In the genomic region with DNA sequence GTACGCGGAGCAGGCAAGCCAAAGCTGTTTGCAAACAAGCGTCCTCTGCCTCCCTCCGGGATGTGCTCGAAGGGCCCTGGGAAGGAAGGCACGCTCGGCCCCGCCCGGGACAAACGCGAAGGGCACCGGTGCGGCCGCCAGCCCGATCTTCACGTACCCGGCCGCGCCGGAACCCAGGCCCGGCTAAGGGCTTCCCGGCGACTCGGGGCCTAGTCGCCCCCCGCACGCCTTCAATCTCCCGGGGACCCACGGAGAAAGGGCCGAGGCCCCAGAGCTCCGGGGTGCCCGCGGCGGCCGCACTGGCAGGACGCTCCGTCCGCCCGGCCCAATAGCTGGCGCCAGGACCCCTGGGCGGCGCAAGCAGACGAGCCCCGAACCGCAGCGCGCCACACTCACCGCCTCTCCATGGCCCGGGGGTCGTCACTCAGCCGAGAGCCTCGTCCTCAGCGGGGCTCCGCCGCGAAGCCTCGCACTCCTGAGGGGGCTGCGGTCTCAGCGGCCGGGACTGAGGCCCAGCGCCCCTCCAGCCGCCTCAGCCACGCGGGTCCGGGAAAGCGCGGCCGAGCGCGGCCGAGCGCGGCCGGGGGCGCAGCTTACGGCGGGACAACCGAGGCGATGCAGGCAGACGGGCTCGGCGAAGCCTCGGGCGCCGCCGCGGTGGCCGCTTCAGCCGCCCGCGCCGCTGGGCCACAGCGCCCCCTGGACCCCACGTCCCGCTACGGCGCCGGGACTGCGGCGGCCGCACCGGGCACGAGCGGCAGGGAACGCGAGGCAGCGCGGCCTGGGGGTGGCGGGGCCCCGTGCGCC, we compare ENCODE assay signal across 8 mouse cellular contexts. TPM values are rescaled to one million over a fixed set of nuclear protein-coding genes. Genes with fewer than 3 reads are reported as not detected.
A peak's percentile ranks its signal among the peaks of the same experiment; 100 is the strongest.
DNase-seq lines count a peak whose midpoint lies in the region; ATAC-seq and TF ChIP-seq lines count a peak whose summit lies in the region.

A gene (minus strand): TSS at position 742 of the 807 bp plus-strand sequence.

- peak within 1 kb of the TSS; percentile 99 for H3K9ac ChIP-seq in heart, embryonic 13.5 days
- H3K9ac ChIP-seq in kidney, postnatal 0 days (ENCODE audit: low read depth, low read length) = peak within 1 kb of the TSS; percentile 87
- H3K9ac ChIP-seq in liver, embryonic 13.5 days = peak within 1 kb of the TSS; percentile 75

- H3K36me3 ChIP-seq in C2C12 (ENCODE audit: control insufficient read depth, insufficient read depth) = no peaks in the 10 kb centered on the region
- H3K36me3 ChIP-seq in heart, embryonic 13.5 days = no peaks in the 10 kb centered on the region
- H3K36me3 ChIP-seq in kidney, postnatal 0 days (ENCODE audit: insufficient read depth, low read length) = no peaks in the 10 kb centered on the region
- no peaks in the 10 kb centered on the region for H3K36me3 ChIP-seq in liver, embryonic 13.5 days
- H3K36me3 ChIP-seq in splenic B cell, adult 2 months (ENCODE audit: control insufficient read depth, insufficient read depth, low read length, poor library complexity, severe bottlenecking) = no peaks in the 10 kb centered on the region

- TF ChIP-seq POLR2A in bone marrow macrophage, adult 2 months (IDR thresholded peaks at IDR 0.05; ENCODE audit: borderline replicate concordance, low read depth, low read length) = no peak
- peak; percentile 28 for TF ChIP-seq POLR2A in embryonic fibroblast, embryonic 13.5 days (IDR thresholded peaks at IDR 0.05; ENCODE audit: low read depth, low read length)

- TF ChIP-seq CTCF in C2C12 (IDR thresholded peaks at IDR 0.05; ENCODE audit: control insufficient read depth, insufficient read depth, insufficient read length) = peak; percentile 99
- TF ChIP-seq CTCF in bone marrow macrophage, adult 2 months (IDR thresholded peaks at IDR 0.05; ENCODE audit: low read depth, low read length) = no peak
- TF ChIP-seq CTCF in embryonic fibroblast, embryonic 13.5 days (IDR thresholded peaks at IDR 0.05; ENCODE audit: borderline replicate concordance, insufficient read depth, low read length) = 0 out of 2 replicates have a peak, but pooled peaks have one; percentile 30
- TF ChIP-seq CTCF in kidney, postnatal 0 days (IDR thresholded peaks at IDR 0.05; ENCODE audit: low read depth) = peak; percentile 48

- H3K27ac ChIP-seq in bone marrow macrophage, adult 2 months (ENCODE audit: insufficient read depth, low read depth, low read length) = no peak within 1 kb of the TSS
- H3K27ac ChIP-seq in embryonic fibroblast, embryonic 13.5 days (ENCODE audit: insufficient read depth, low read length) = peak within 1 kb of the TSS; percentile 91
- peak within 1 kb of the TSS; percentile 94 for H3K27ac ChIP-seq in heart, embryonic 13.5 days (replicated peaks)
- peak within 1 kb of the TSS; percentile 90 for H3K27ac ChIP-seq in kidney, postnatal 0 days
- peak within 1 kb of the TSS; percentile 72 for H3K27ac ChIP-seq in liver, embryonic 13.5 days

- peaks cover 12% of the 10 kb centered on the region for H3K4me1 ChIP-seq in bone marrow macrophage, adult 2 months (ENCODE audit: control insufficient read depth, insufficient read depth, low read length)
- peaks cover 3% of the 10 kb centered on the region; the same call in 1 of the 2 replicates for H3K4me1 ChIP-seq in embryonic fibroblast, embryonic 13.5 days (ENCODE audit: control insufficient read depth, insufficient read depth, low read length)
- peaks cover 14% of the 10 kb centered on the region; the same call in 1 of the 2 replicates for H3K4me1 ChIP-seq in heart, embryonic 13.5 days
- no peaks in the 10 kb centered on the region for H3K4me1 ChIP-seq in kidney, postnatal 0 days (replicated peaks; ENCODE audit: insufficient read depth, low read length)
- peaks cover 9% of the 10 kb centered on the region for H3K4me1 ChIP-seq in liver, embryonic 13.5 days (replicated peaks)

- under 1% methylated on average over 70 of the region's 111 CpGs for WGBS in heart, embryonic 13.5 days
- under 1% methylated on average over 88 of the region's 111 CpGs for WGBS in kidney, postnatal 0 days
- WGBS in liver, embryonic 13.5 days (ENCODE audit: insufficient replicate concordance) = under 1% methylated on average over 98 of the region's 111 CpGs

- H3K79me3 ChIP-seq in C2C12 (ENCODE audit: low read depth) = peaks cover 15% of the 10 kb centered on the region

- peak; percentile 83 for ATAC-seq in heart, embryonic 13.5 days (ENCODE audit: extremely low read depth, insufficient number of reproducible peaks, low FRiP score, low TSS enrichment)
- ATAC-seq in kidney, postnatal 0 days (replicated peaks; ENCODE audit: low FRiP score, low read depth) = peak; percentile 91
- peak; percentile 68 for ATAC-seq in liver, embryonic 13.5 days (ENCODE audit: low read depth)

- H3K4me2 ChIP-seq in heart, embryonic 13.5 days = peak within 1 kb of the TSS; percentile 86
- H3K4me2 ChIP-seq in kidney, postnatal 0 days (ENCODE audit: low read length) = peak within 1 kb of the TSS; percentile 73
- H3K4me2 ChIP-seq in liver, embryonic 13.5 days = peak within 1 kb of the TSS; percentile 85

- peaks cover 47% of the 10 kb centered on the region for H3K79me2 ChIP-seq in C2C12 (ENCODE audit: control insufficient read depth, insufficient read depth)

- H3K9me3 ChIP-seq in heart, embryonic 13.5 days = no peaks in the 10 kb centered on the region
- no peaks in the 10 kb centered on the region for H3K9me3 ChIP-seq in kidney, postnatal 0 days (replicated peaks; ENCODE audit: low read length)
- no peaks in the 10 kb centered on the region for H3K9me3 ChIP-seq in liver, embryonic 13.5 days (replicated peaks)

- H3K27me3 ChIP-seq in C2C12 (ENCODE audit: control insufficient read depth, insufficient read depth, insufficient read length) = no peaks in the 10 kb centered on the region
- no peaks in the 10 kb centered on the region for H3K27me3 ChIP-seq in heart, embryonic 13.5 days (replicated peaks)
- no peaks in the 10 kb centered on the region for H3K27me3 ChIP-seq in kidney, postnatal 0 days (ENCODE audit: insufficient read depth, low read length)
- H3K27me3 ChIP-seq in liver, embryonic 13.5 days = peaks cover 55% of the 10 kb centered on the region
- peaks cover 8% of the 10 kb centered on the region; the same call in 1 of the 2 replicates for H3K27me3 ChIP-seq in splenic B cell, adult 2 months (ENCODE audit: control insufficient read depth, insufficient read depth, low read length, poor library complexity, severe bottlenecking)

- DNase-seq in kidney, postnatal 0 days (ENCODE audit: low spot score) = peak; percentile 85
- peak; percentile 40 for DNase-seq in liver, embryonic 13.5 days
- peak; percentile 64 for DNase-seq in naive thymus-derived CD4-positive, alpha-beta T cell, adult 2 months (ENCODE audit: low read depth)
- DNase-seq in splenic B cell, adult 2 months (ENCODE audit: low read depth, low spot score) = peak; percentile 75

- H3ac ChIP-seq in C2C12 (ENCODE audit: control insufficient read depth, insufficient read length, low read depth) = peak within 1 kb of the TSS; percentile 93

- peak within 1 kb of the TSS; percentile 72 for H3K4me3 ChIP-seq in C2C12 (ENCODE audit: insufficient read depth, poor library complexity, severe bottlenecking)
- H3K4me3 ChIP-seq in bone marrow macrophage, adult 2 months (ENCODE audit: insufficient read depth, low read length) = peak within 1 kb of the TSS; percentile 82
- peak within 1 kb of the TSS; percentile 96 for H3K4me3 ChIP-seq in embryonic fibroblast, embryonic 13.5 days (ENCODE audit: insufficient read depth, low read length)
- H3K4me3 ChIP-seq in heart, embryonic 13.5 days = peak within 1 kb of the TSS; percentile 95
- H3K4me3 ChIP-seq in kidney, postnatal 0 days (replicated peaks; ENCODE audit: low read depth, low read length) = peak within 1 kb of the TSS; percentile 77
- peak within 1 kb of the TSS; percentile 68 for H3K4me3 ChIP-seq in liver, embryonic 13.5 days (replicated peaks)

TF ChIP-seq in C2C12, 6 proteins besides CTCF, POLR2A, EP300 and RAD21:
- TF ChIP-seq MYOG (IDR thresholded peaks at IDR 0.05; ENCODE audit: control insufficient read depth, extremely low read depth, insufficient read length) (no peak), CEBPB (IDR thresholded peaks at IDR 0.05; ENCODE audit: low read depth) (no peak), MYOD1 (IDR thresholded peaks at IDR 0.05; ENCODE audit: control insufficient read depth, insufficient read length, low read depth) (no peak), MAX (IDR thresholded peaks at IDR 0.05) (peak; percentile 60), USF1 (IDR thresholded peaks at IDR 0.05; ENCODE audit: low read depth) (no peak), FOSL1 (IDR thresholded peaks at IDR 0.05; ENCODE audit: insufficient read depth, low read length, poor library complexity, severe bottlenecking) (no peak)

RNA-seq across cellular contexts. Expression of the gene that starts here (rescaled TPM):
- 5.5 TPM for polyA plus RNA-seq in C2C12 (2012; fragmentation: generic; extraction: Trizol)
- polyA plus RNA-seq in bone marrow macrophage, adult 2 months (2012; ENCODE audit: insufficient read depth, insufficient read length, missing spikeins) = 1.3 and 2.0 TPM in 2 replicates
- 15.8 and 20.4 TPM in 2 replicates for polyA plus RNA-seq in embryonic fibroblast, embryonic 13.5 days (2011; ENCODE audit: insufficient read length, low read depth, missing spikeins)
- polyA plus RNA-seq in heart, embryonic 13.5 days (2015; fragmentation: Nextera tagmentation; extraction: Ambion mirVana) = 2.8 TPM in 2 replicates
- polyA plus RNA-seq in kidney, postnatal 0 days (2015; fragmentation: Nextera tagmentation; extraction: Ambion mirVana) = 3.8 and 4.2 TPM in 2 replicates
- polyA plus RNA-seq in liver, embryonic 13.5 days (2015; fragmentation: Nextera tagmentation; extraction: Ambion mirVana) = 0.48 and 0.56 TPM in 2 replicates

Comparison
In these comparisons a context has a peak if more than half of its experiments do, and no peak if none do; other contexts are left out.
1. Peak in DNase-seq, ATAC-seq, H3K4me3 ChIP-seq, H3K27ac ChIP-seq, H3K9ac ChIP-seq and H3K4me2 ChIP-seq in liver, embryonic 13.5 days; RNA of the gene not detected or under 1 TPM.